Mouse (Mus musculus): ENCODE results near the gene Hmgcs2. TPM values are rescaled to one million over a fixed set of nuclear protein-coding genes. Genes with fewer than 3 reads are reported as not detected.

Hmgcs2 gene
- polyA plus RNA-seq, 1 experiment from 2014 or later: 0.50 TPM

- Histone ChIP-seq H3K9me3 (no peaks in the 10 kb centered on the region), H3K36me3 (replicated peaks) (no peaks in the 10 kb centered on the region), H3K27me3 (ENCODE audit: poor library complexity, severe bottlenecking) (0 out of 2 replicates have a peak, but pooled peaks cover 5% of the 10 kb centered on the region), H3K4me1 (peaks cover 17% of the 10 kb centered on the region), H3K27ac (no peak overlapping the region), H3K4me3 (no peak overlapping the region)
- peak; percentile 45 for DNase-seq (ENCODE audit: extremely low spot score, low spot score)
- WGBS: 35% methylated on average over 7 of the region's 7 CpGs
Observed at GRCm38 (mm10) chr3:98353892-98354291, 73.7 kb downstream of the Hmgcs2 start.

- no peaks in the 10 kb centered on the region for H3K9me3 ChIP-seq
- H3K27me3 ChIP-seq (ENCODE audit: poor library complexity, severe bottlenecking): 0 out of 2 replicates have a peak, but pooled peaks cover 5% of the 10 kb centered on the region
- peaks cover 11% of the 10 kb centered on the region for H3K4me1 ChIP-seq
- no peak overlapping the region for H3K4me3 ChIP-seq
- H3K36me3 ChIP-seq (replicated peaks): no peaks in the 10 kb centered on the region
- WGBS: 63% methylated on average over 10 of the region's 10 CpGs
- H3K27ac ChIP-seq: peak overlapping the region; percentile 46; the same call in 1 of the 2 replicates
- DNase-seq (ENCODE audit: extremely low spot score, low spot score): no peak
Observed at GRCm38 (mm10) chr3:98355344-98356025, 75.2 kb downstream of the Hmgcs2 start.

GRCm38 (mm10) chr3:98356026-98356365 is 75.8 kb downstream of the Hmgcs2 start:
- DNase-seq (ENCODE audit: extremely low spot score, low spot score): no peak
- Histone ChIP-seq H3K4me3 (no peak overlapping the region), H3K27me3 (ENCODE audit: poor library complexity, severe bottlenecking) (0 out of 2 replicates have a peak, but pooled peaks cover 5% of the 10 kb centered on the region), H3K36me3 (replicated peaks) (no peaks in the 10 kb centered on the region), H3K27ac (0 out of 2 replicates have a peak overlapping the region, but pooled peaks have one; percentile 46), H3K4me1 (peaks cover 11% of the 10 kb centered on the region), H3K9me3 (no peaks in the 10 kb centered on the region)
- WGBS: 57% methylated on average over 6 of the region's 6 CpGs

GRCm38 (mm10) chr3:98356632-98357370 is 76.6 kb downstream of the Hmgcs2 start:
- 63% methylated on average over 3 of the region's 3 CpGs for WGBS
- DNase-seq (ENCODE audit: extremely low spot score, low spot score): no peak

More at GRCm38 (mm10) chr3:98356632-98357370, 76.6 kb downstream of the Hmgcs2 start:
- H3K27me3 ChIP-seq (ENCODE audit: poor library complexity, severe bottlenecking): 0 out of 2 replicates have a peak, but pooled peaks cover 5% of the 10 kb centered on the region
- no peak overlapping the region for H3K4me3 ChIP-seq
- no peaks in the 10 kb centered on the region for H3K9me3 ChIP-seq
- H3K27ac ChIP-seq: no peak overlapping the region
- H3K4me1 ChIP-seq: peaks cover 11% of the 10 kb centered on the region
- H3K36me3 ChIP-seq (replicated peaks): no peaks in the 10 kb centered on the region

Other genes starting within 250 kb of the Hmgcs2 start
- gene Adam30, start 119.8 kb upstream of the Hmgcs2 start, polyA plus RNA-seq (2016; fragmentation: Nextera tagmentation; extraction: Ambion mirVana): 0.04 TPM in 1 of 2 replicates, not detected in the other
- 0.14 TPM in 1 of 2 replicates, not detected in the other for gene Reg4, start 58.3 kb upstream of the Hmgcs2 start, polyA plus RNA-seq (2016; fragmentation: Nextera tagmentation; extraction: Ambion mirVana)
- gene Phgdh, start 59.6 kb downstream of the Hmgcs2 start, polyA plus RNA-seq (2016; fragmentation: Nextera tagmentation; extraction: Ambion mirVana): 402 and 436 TPM in 2 replicates
- gene Zfp697, start 102.0 kb downstream of the Hmgcs2 start, polyA plus RNA-seq (2016; fragmentation: Nextera tagmentation; extraction: Ambion mirVana): 7.1 and 7.5 TPM in 2 replicates
- not detected in 2 replicates for gene Gm4450, start 176.7 kb downstream of the Hmgcs2 start, polyA plus RNA-seq (2016; fragmentation: Nextera tagmentation; extraction: Ambion mirVana)
- not detected in 2 replicates for gene Hsd3b4, start 230.1 kb downstream of the Hmgcs2 start, polyA plus RNA-seq (2016; fragmentation: Nextera tagmentation; extraction: Ambion mirVana)